Mouse (Mus musculus) CH12.LX (cell line): ENCODE measurements around the gene Odf4.

Experiments used
- CHD1 ChIP-seq: IDR thresholded peaks from 2 replicates; pipeline ENCODE4 v1.6.1; 2012; ENCODE audit warnings: low read depth, low read length, improper control_type of control experiment, inconsistent platforms
- CTCF ChIP-seq, 2 experiments: IDR thresholded peaks in 1 of 2; conservative IDR thresholded peaks in 1 of 2; 2 replicates each; pipeline ENCODE4 v1.5.1; 2011 to 2012; ENCODE audit warnings: low read depth in 2 of 2, low read length in 2 of 2, improper control_type of control experiment in 1 of 2, inconsistent platforms in 1 of 2, mild to moderate bottlenecking in 1 of 2, moderate library complexity in 1 of 2
- E2F4 ChIP-seq: IDR thresholded peaks from 2 replicates; pipeline ENCODE4 v1.6.1; 2011; ENCODE audit warnings: low read depth, low read length, improper control_type of control experiment; ENCODE audit not compliant: insufficient replicate concordance
- EP300 ChIP-seq: IDR thresholded peaks from 2 replicates; pipeline ENCODE4 v1.6.1; 2011; ENCODE audit warnings: low read length, improper control_type of control experiment
- NELFE ChIP-seq: IDR thresholded peaks from 2 replicates; pipeline ENCODE4 v1.6.1; 2011; ENCODE audit warnings: low read depth, low read length, improper control_type of control experiment
- TBP ChIP-seq: conservative IDR thresholded peaks from 2 replicates; pipeline ENCODE4 v1.6.1; 2011; ENCODE audit warnings: low read depth, low read length, improper control_type of control experiment
- ZKSCAN1 ChIP-seq: IDR thresholded peaks from 2 replicates; pipeline ENCODE4 v1.6.1; 2012; ENCODE audit warnings: low read depth, inconsistent platforms, low read length, improper control_type of control experiment, borderline replicate concordance
- ZNF384 ChIP-seq: IDR thresholded peaks from 2 replicates; pipeline ENCODE4 v1.6.1; 2012; ENCODE audit warnings: low read depth, low read length, improper control_type of control experiment, inconsistent platforms

- TF ChIP-seq CHD1 (no peak), ZNF384 (no peak), EP300 (no peak), TBP (no peak), NELFE (no peak), CTCF (conservative IDR thresholded peaks at IDR 0.05 in 1 of 2, IDR thresholded peaks at IDR 0.05 in 1 of 2; ENCODE audit: low read depth in 2 of 2, low read length in 2 of 2) (no peak), E2F4 (no peak), ZKSCAN1 (no peak)
Measured at GRCm38 (mm10) chr11:68884368-68884767, 42.5 kb downstream of the Odf4 start.
